Mouse (Mus musculus): ENCODE results near the gene Scrn3.

Gene Scrn3

GRCm38 (mm10) chr2:73275261-73276040 is 37.0 kb upstream of the Scrn3 start:
- no peak for DNase-seq (ENCODE audit: low spot score)

DNA sequence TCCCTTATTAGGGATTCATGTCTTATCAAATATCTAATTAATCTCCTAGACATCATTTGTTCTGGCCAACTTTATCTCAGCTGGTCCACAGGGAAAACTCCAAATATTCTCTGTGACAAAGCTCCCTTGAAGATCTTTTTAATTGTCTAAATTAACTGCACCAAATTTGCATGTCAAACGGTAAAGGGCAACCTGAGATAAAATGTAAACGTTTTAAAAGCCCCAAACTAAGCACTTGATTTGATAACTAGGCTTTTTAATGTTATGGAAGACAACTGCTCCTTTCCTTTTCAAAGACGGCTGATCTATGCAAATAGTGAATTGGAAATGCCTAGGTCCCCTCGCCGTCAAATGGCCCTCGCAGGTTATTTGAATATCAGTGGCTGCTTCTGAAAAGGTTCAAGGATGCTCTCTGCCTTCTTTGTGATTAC is 36.2 kb upstream of the Scrn3 start:
- DNase-seq (ENCODE audit: low spot score), result no peak

DNA sequence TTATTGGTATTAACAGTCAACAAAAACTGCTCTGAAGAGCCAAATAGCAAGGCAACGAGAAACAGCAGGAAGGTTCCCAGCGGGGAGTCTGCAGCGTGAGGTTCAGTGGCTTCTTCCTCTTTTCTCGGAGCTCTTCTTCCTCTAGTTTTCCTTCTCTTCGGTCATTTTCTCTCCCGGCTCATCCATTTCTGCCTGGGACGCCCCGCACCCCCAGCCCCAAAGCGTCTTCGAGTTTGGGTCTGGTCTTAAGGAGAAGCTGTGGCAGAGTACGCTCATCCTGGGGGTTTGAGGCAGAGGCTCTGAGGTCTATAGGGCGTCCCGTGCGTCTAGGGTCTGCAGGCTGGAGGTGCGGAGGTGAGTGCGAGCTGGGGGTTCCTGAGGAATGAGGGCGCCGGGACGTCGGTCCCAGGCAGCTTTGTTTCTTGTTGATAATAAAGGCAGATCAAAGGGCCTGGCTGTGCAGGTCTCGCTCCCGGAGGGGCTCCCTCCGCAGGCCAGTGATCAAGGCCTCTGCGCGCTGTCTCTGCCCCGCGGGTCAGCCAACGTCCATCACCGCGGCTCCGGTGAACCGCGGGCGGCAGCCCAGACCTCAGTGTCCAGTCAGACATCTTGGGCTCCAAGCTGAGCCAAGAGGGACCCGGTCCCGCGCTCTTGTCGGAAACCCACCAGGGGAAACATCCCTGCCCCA is 35.2 kb upstream of the Scrn3 start:
- DNase-seq (ENCODE audit: low spot score), result no peak

GRCm38 (mm10) chr2:73277709-73278075 is 34.7 kb upstream of the Scrn3 start:
- no peak for DNase-seq (ENCODE audit: low spot score)

- peak; percentile 68 for DNase-seq (ENCODE audit: low spot score)
Observed at GRCm38 (mm10) chr2:73278131-73278854, 34.1 kb upstream of the Scrn3 start.

DNA sequence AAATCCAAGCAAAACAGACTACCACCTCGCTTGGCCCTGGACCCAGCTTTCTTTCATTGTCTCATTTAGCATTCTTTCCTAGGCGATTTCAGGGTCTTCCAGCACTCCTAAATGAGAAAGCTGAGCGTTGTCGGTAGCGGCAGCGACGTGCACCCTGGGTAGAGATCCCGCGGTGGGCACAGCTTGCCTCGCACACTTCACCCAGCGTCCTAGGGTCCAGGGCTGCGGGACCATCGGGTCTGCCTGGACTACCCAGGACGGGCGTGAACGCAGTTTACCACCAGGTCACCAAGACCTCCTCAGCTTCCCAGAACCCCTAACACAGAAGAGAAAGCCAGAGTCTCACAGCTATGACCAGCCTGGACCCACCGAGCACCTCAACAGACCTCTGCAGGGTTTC is 33.5 kb upstream of the Scrn3 start:
- no peak for DNase-seq (ENCODE audit: low spot score)

- no peak for DNase-seq (ENCODE audit: low spot score)
Observed at GRCm38 (mm10) chr2:73279271-73280038, 32.9 kb upstream of the Scrn3 start.

DNA sequence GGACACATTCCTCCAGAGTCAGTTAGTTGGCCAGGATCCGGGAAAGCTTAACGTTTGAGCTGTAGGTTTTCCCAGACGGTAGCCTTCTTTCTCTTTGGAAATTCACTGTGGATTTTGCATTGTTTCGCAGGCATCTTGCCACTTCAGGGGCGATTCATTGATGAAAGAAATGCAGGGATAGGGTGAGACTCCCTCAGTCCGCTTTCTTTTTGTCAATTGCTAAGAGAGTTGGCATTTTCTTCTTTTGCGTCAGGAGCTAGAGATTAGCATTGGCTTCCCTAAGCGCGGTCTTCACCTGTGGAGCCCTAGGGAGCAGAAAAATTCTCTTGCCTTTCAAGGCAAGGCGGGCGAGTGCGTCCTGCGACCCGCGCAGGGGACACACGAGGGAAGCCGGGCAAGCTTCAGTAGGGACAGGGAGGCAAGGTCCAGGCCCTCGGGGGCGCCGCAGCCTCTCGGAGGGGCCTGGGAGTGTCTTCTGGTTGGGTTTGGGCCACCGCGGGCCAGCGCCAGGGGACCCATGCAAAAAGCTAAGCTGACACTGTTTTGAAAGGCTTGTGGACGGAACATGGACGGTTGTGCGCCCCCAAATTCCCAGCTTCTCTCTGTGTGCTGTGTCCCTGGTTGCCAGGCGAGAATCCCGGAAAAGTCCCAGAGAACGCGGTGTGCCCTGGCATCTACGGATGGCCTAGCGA is 31.9 kb upstream of the Scrn3 start:
- DNase-seq (ENCODE audit: low spot score), result no peak

GRCm38 (mm10) chr2:73281048-73281661 is 31.2 kb upstream of the Scrn3 start:
- DNase-seq (ENCODE audit: low spot score), result no peak

DNA sequence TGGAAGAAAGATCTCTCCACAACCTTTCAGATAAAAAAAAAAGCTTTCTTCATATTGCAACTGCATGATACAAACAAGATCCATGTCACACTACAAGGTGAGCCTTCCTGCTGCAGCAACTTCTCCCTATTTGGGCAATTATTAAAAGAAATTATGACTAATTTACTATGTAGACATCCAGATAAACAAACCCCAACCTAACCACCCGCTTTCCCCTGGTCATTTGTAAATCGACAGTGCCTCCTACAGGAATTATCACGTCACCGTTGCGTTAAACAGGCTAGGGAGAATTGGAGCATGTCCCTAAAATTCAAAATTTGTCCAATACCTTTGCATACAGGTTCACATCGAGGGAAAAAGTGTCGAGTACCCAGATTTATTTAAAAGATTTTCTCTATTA is 30.7 kb upstream of the Scrn3 start:
- no peak for DNase-seq (ENCODE audit: low spot score)

GRCm38 (mm10) chr2:73285630-73286029 is 26.8 kb upstream of the Scrn3 start:
- DNase-seq (ENCODE audit: low spot score), result no peak

DNA sequence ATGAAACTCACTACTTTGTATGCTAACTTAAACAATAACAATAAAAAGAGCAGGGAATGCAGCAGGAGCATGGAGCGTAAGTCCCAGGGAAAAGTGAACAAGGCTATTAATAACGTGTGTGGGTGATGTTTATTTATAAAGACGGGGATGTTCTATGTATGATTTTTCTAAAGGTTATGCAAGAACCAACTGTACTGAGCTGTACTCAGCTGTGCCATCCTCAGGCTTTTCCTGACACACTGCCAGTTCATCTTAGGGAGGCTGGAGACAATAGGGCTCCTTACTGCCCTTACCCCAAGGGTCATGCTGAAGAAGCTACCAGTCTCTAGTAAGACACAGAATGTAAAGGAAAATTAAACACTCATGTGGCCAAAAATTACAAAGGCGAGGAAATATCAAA is 21.3 kb upstream of the Scrn3 start:
- no peak for DNase-seq (ENCODE audit: low spot score)

DNA sequence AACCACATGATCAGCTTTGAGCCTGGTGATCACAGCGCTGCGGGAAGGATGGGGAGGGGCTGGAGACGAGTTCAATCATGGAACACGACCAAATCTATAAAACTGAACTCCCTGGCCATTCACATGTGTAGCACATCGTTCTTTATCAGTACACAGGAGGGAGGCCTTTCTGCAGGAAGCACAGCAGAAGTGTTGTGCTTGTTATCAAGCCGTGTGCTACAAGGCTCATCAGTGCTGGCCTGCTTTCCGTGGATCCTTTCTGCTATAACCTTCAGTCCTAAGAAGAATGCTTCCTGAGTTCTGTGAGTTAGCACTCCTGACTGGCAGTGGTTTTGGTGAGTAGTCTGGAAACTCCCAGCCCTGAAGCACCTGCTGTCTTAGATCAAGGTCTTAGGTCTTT is 17.4 kb upstream of the Scrn3 start:
- DNase-seq (ENCODE audit: low spot score), result no peak

DNA sequence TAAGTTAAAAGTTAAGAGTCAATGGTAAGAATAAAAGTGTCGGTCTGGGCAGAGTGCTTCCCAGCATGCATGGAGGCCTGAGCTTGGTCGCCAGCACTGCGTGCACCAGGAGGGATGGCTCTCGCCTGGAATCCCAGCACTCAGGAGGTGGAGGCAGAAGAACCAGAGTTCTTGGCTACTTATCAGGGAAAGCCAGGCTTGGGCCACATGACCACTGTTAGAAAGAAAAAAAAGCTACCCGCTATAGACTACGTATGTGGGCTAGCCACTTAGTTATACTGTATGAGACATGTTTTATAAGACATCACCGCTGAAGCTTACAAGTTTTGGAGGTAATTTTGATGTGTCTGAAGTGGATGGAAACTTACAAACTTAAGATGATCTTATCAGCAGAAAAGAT is 14.2 kb upstream of the Scrn3 start:
- DNase-seq (ENCODE audit: low spot score), result no peak

DNA sequence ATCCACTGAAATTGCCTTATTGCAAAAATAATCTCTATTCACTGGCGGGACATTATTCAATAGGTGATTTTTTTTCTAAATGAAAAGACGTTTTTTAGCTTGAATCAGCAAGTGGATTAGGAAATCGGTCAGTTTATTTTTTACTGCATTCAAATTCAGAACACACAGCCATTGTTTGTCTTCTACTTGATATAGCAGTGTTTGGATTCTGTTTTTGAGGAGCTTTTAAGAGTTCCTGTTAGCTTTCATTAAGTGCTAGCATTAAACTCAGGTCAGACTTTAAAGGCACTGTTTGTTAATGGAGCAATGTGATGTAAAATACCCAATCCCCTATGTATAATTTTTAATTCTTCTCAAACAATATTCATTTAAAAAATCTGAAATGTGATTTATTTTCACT is 13.6 kb upstream of the Scrn3 start:
- DNase-seq (ENCODE audit: low spot score), result no peak

DNA sequence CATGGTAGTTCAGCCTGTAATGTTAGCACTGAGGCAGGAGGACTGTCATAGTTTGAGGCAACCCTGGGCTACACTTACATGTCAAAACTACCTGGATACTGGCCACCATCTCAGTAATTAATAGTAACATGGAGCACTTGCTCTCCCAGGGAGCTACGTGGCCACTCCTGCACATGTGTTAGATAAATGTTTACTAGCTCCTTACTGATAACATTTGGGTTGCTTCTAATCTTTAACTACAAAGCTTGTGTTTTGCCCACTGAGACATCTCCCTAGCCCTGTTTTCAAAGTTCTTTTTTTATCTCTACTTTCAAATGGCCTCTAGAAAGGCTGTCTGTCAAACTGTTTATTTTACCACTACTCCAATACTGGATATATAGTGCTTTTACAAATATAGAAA is 10.4 kb upstream of the Scrn3 start:
- no peak for DNase-seq (ENCODE audit: low spot score)

GRCm38 (mm10) chr2:73302722-73303121 is 9.7 kb upstream of the Scrn3 start:
- DNase-seq (ENCODE audit: low spot score), result no peak

DNA sequence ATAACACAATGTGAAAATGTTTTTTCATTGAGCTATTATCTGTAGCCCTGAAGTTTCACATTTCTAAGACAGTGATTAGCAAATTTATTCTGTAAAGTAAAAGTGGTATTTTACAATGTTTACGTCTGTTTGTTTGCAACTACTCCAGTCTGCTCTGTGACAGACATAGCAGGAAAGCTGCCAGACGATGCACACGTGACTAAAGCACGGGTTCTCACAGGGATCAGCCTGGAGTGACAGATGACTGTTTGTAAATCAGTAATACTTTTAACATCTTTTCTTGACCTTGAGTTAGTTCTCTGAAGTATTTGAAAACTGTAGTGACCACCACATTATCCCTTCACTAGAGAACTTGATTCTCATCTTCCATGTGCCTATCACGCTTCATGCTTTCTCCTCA is 7.9 kb upstream of the Scrn3 start:
- DNase-seq (ENCODE audit: low spot score), result no peak

- DNase-seq (ENCODE audit: low spot score), result no peak
Observed at GRCm38 (mm10) chr2:73306006-73306405, 6.4 kb upstream of the Scrn3 start.

GRCm38 (mm10) chr2:73313117-73313501 is 708 bp downstream of the Scrn3 start:
- peak; percentile 29 for DNase-seq (ENCODE audit: low spot score)

- no peak for DNase-seq (ENCODE audit: low spot score)
Observed at GRCm38 (mm10) chr2:73314311-73314710, 1.9 kb downstream of the Scrn3 start.
